Mouse (Mus musculus) liver, embryonic 16.5 days (tissue): ENCODE measurements around the gene Dnajc1. TPM values are rescaled to one million over a fixed set of nuclear protein-coding genes. Genes with fewer than 3 reads are reported as not detected.

Source experiments
- ATAC-seq: fragments of 200-750 bp; cut with Nextera tagmentation; 2 replicates; pipeline ENCODE4 v1.8.0; 2017; ENCODE audit warnings: low read depth, mild to moderate bottlenecking, moderate number of reproducible peaks, moderate library complexity
- H3K27ac ChIP-seq: fragments of 300-500 bp; sonication (generic); 2 replicates; pipeline ENCODE4 v1.5.1; 2014; ENCODE audit warnings: mild to moderate bottlenecking, low read length
- H3K27me3 ChIP-seq: fragments of 300-500 bp; sonication (generic); 2 replicates; pipeline ENCODE4 v1.6.1; 2014; ENCODE audit warnings: low read depth, low read length, mixed read lengths; ENCODE audit not compliant: control insufficient read depth, insufficient read depth
- H3K36me3 ChIP-seq: fragments of 300-500 bp; sonication (generic); 2 replicates; pipeline ENCODE4 v1.6.1; 2014; ENCODE audit warnings: mild to moderate bottlenecking; ENCODE audit not compliant: control insufficient read depth, insufficient read depth
- H3K4me1 ChIP-seq: fragments of 300-500 bp; sonication (generic); 2 replicates; pipeline ENCODE4 v1.6.1; 2014; ENCODE audit warnings: low read depth, low read length, mixed read lengths; ENCODE audit not compliant: control insufficient read depth
- H3K4me2 ChIP-seq: fragments of 300-500 bp; sonication (generic); 2 replicates; pipeline ENCODE4 v1.6.1; 2014; ENCODE audit warnings: low read depth, low read length, mixed read lengths
- H3K4me3 ChIP-seq: fragments of 300-500 bp; sonication (generic); 2 replicates; pipeline ENCODE4 v1.5.1; 2014; ENCODE audit warnings: low read depth, mild to moderate bottlenecking, low read length
- H3K9ac ChIP-seq: fragments of 300-500 bp; sonication (generic); 2 replicates; pipeline ENCODE4 v1.6.1; 2014; ENCODE audit warnings: low read depth, low read length
- H3K9me3 ChIP-seq: fragments of 300-500 bp; sonication (generic); replicated peaks from 2 replicates; pipeline ENCODE4 v1.6.1; 2016; ENCODE audit warnings: low read length; ENCODE audit not compliant: control insufficient read depth
- WGBS: fragments of 180-500 bp; shearing (Covaris S2); extraction: QIAGEN DNeasy Blood & Tissue Kit; methylation state at CpG from one replicate; pipeline ENCODE4 v1.1.7; 2014; ENCODE audit not compliant: insufficient replicate concordance; 5-methylcytosine and 5-hydroxymethylcytosine counted together
- polyA plus RNA-seq: library from polyadenylated mRNA; unstranded; fragments of >200 nt; fragmentation: Nextera tagmentation; extraction: Ambion mirVana; gene quantifications from 2 replicates; pipeline ENCODE4 v1.2.1, GENCODE M21; 2015

Gene Dnajc1
- polyA plus RNA-seq, 1 experiment from 2014 or later, result 10.1 TPM

DNA sequence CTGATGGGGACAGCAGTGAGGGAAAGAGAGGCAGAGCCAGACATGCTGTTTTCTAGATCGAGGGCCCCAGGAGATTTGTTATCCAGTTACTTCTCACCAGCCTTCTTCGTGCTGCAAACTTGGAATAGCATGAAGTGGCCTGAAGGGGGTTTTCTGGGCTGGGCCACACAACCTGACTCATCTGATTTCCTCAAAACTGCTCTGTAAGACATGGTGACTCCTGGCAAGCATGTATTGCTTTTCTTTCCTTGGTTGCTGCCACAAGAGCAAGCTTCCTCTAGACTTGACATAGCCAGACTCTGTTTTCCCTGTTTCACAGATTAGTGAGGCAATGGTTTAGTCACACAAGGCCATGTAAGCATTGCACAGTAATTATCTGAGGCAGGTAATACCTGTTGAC is 178.6 kb downstream of the Dnajc1 start:
- H3K27ac ChIP-seq, result no peak overlapping the region
- 73% methylated on average over 2 of the region's 2 CpGs for WGBS
- no peaks in the 10 kb centered on the region for H3K9me3 ChIP-seq
- no peak overlapping the region for H3K4me2 ChIP-seq
- H3K27me3 ChIP-seq, result no peaks in the 10 kb centered on the region
- H3K4me3 ChIP-seq, result no peak overlapping the region
- no peak for ATAC-seq
- H3K36me3 ChIP-seq, result peaks cover 33% of the 10 kb centered on the region
- no peak overlapping the region for H3K9ac ChIP-seq
- no peaks in the 10 kb centered on the region for H3K4me1 ChIP-seq

DNA sequence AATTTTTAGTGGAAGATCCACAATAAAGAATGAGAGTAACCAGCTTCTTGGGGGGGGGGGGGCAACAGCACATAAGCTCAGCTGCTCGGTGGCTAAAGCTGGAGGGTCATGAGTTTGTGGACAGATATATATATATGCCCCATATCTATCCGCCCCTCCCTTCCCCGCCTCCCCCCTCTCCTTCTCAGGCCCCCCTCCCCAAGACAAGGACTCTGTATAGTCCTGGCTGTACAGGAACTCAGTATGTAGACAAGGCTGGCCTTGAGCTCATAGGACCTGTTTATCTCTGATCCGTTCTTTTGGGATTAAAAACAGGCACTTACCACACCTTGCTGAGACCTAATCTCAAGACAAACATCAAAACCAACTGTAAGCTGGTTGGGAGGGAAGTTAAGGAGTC is 182.7 kb downstream of the Dnajc1 start:
- Histone ChIP-seq H3K36me3 (peaks cover 48% of the 10 kb centered on the region), H3K4me1 (no peaks in the 10 kb centered on the region), H3K4me2 (no peak overlapping the region), H3K9me3 (no peaks in the 10 kb centered on the region), H3K27ac (no peak overlapping the region), H3K27me3 (no peaks in the 10 kb centered on the region), H3K9ac (no peak overlapping the region), H3K4me3 (no peak overlapping the region)
- no peak for ATAC-seq
- WGBS, result 75% methylated on average over 4 of the region's 4 CpGs

DNA sequence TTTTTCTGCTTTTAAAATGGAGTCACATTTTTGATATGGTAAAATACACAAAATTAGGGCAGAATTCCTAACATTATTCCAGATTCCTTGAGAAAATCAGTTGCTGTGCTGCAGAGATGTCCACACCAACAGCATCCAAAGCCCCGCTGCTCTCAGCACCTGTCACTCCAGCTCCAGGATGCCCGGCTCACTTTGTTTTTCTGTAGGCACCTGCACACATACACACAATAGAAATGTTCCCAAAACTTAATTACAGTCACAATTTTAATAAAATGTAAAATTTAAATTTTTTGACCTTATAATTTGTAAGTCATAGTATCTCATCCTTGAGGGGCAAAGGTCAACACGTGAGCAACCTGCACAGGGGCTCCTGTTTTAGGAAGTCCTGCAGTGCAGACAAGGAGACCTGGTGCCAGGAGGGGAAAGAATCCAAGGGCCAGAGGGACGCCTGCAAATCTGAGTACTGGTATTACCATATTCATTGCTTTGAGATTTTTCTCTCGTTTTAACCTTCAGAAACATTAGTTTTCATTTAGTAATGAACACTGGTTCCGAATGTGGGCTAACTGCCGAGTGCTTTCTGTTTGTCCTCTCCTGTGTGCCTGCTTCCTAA is 183.3 kb downstream of the Dnajc1 start:
- no peak for ATAC-seq
- no peaks in the 10 kb centered on the region for H3K9me3 ChIP-seq
- H3K27ac ChIP-seq, result no peak overlapping the region
- H3K4me1 ChIP-seq, result no peaks in the 10 kb centered on the region
- 86% methylated on average over 7 of the region's 7 CpGs for WGBS
- no peak overlapping the region for H3K4me2 ChIP-seq
- no peaks in the 10 kb centered on the region for H3K27me3 ChIP-seq
- no peak overlapping the region for H3K9ac ChIP-seq
- peaks cover 47% of the 10 kb centered on the region for H3K36me3 ChIP-seq
- no peak overlapping the region for H3K4me3 ChIP-seq

- Histone ChIP-seq H3K9ac (no peak overlapping the region), H3K27ac (no peak overlapping the region), H3K36me3 (peaks cover 42% of the 10 kb centered on the region), H3K4me1 (no peaks in the 10 kb centered on the region), H3K4me2 (no peak overlapping the region), H3K9me3 (no peaks in the 10 kb centered on the region), H3K27me3 (no peaks in the 10 kb centered on the region), H3K4me3 (no peak overlapping the region)
- no peak for ATAC-seq
- WGBS, result 84% methylated on average over 6 of the region's 6 CpGs
These were observed 184.1 kb downstream of the Dnajc1 start for GRCm38 (mm10) chr2:18208578-18208977.

DNA sequence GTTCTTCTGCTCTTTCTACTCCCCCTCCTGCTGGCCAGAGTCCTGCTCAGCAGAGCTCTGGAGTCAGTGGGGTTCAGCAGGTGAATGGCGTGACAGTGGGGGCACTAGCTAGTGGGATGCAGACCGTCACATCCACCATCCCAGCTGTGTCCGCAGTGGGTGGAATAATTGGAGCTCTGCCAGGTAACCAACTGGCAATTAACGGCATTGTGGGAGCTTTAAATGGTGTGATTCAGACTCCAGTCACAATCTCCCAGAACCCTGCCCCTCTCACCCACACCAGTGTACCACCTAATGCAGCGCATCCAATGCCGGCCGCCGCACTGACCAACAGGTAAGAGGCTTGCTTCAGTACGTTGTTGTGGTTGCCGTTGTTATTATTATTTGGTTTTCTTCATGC is 185.8 kb downstream of the Dnajc1 start:
- no peak for ATAC-seq
- WGBS, result 88% methylated on average over 10 of the region's 10 CpGs
- peaks cover 47% of the 10 kb centered on the region for H3K36me3 ChIP-seq

DNA sequence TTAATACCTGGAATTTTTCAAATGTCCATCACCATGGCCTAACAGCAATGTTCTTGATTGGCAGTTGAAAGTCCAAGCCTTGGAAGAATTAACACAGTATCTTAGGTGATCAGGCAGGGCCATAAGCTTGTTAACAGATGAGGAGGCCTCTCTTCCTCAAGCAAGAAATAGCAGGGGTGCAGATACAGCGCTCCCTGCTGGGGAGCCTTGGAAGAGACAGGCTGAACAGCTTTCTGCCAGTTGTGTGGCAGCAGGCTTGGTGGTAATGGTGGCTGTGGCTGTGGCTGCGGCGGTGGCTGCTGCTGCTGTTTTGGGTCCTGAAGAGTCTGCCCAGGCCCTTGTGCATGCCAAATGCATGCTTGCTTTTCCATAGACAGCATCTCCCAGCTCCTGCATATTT is 187.5 kb downstream of the Dnajc1 start:
- Histone ChIP-seq H3K9me3 (no peaks in the 10 kb centered on the region), H3K36me3 (peaks cover 41% of the 10 kb centered on the region), H3K4me2 (no peak overlapping the region), H3K4me1 (no peaks in the 10 kb centered on the region), H3K27me3 (no peaks in the 10 kb centered on the region), H3K9ac (no peak overlapping the region), H3K27ac (no peak overlapping the region), H3K4me3 (no peak overlapping the region)
- no peak for ATAC-seq
- 77% methylated on average over 3 of the region's 3 CpGs for WGBS

More for the DNA sequence above, 185.8 kb downstream of the Dnajc1 start:
- Histone ChIP-seq H3K27me3 (no peaks in the 10 kb centered on the region), H3K4me1 (no peaks in the 10 kb centered on the region), H3K9ac (no peak overlapping the region), H3K4me3 (no peak overlapping the region), H3K4me2 (no peak overlapping the region), H3K27ac (no peak overlapping the region), H3K9me3 (no peaks in the 10 kb centered on the region)

DNA sequence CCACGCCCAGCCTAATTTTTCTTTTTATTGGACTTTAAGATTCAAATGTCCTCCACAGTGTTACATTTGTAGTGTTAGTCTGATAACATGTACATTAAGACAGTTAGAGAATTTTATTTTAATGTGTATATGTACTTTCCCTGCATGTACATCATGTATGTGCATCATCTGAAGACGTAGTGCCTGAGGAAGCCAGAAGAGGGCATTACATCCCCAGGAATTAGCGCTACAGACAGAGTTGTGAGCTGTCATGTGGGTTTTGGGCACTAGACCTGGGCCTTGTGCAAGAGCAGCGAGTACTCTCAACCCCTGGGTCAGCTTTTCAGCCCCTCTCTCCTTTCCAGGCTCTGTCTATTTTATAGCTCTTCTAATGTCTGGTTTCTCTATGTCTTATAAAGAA is 189.7 kb downstream of the Dnajc1 start:
- H3K9me3 ChIP-seq, result no peaks in the 10 kb centered on the region
- no peak overlapping the region for H3K27ac ChIP-seq
- no peaks in the 10 kb centered on the region for H3K4me1 ChIP-seq
- no peak for ATAC-seq
- peaks cover 30% of the 10 kb centered on the region for H3K36me3 ChIP-seq
- H3K4me3 ChIP-seq, result no peak overlapping the region
- H3K4me2 ChIP-seq, result no peak overlapping the region
- WGBS, result 89% methylated on average over 4 of the region's 4 CpGs
- H3K27me3 ChIP-seq, result no peaks in the 10 kb centered on the region
- H3K9ac ChIP-seq, result no peak overlapping the region

DNA sequence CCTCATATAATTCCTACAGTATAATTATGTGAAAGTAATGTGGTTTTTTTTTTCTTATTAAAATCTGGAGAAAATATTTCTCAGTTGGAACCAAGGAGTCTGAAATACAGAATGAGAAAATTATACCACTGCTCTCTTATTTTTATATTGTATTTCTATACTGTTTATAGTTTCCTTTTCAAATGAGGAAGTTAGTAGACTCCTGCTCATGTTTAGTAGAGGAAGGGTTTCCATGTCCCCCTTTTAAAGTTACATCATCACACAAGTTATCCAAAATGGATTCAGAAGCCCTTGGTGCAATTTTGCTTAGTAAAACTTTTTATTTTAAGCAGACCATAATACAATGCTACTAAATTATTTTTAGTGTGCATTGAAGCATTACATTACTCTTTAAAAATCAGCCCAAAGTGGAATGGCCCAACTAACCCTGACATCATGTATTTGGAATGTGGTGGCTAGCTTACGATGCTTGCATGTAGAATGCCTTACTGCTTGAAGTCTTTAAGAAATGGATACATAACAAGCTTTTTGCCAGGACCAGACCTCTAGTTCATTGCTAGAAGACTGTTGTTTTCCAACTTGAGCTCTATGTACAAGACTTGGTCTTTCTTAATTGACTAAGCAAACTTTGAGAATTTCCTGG is 190.7 kb downstream of the Dnajc1 start:
- H3K9ac ChIP-seq, result no peak overlapping the region
- no peak for ATAC-seq
- peaks cover 30% of the 10 kb centered on the region for H3K36me3 ChIP-seq
- no peak overlapping the region for H3K4me3 ChIP-seq
- H3K27me3 ChIP-seq, result no peaks in the 10 kb centered on the region
- WGBS, result 98% methylated on average over 1 of the region's 1 CpGs
- H3K9me3 ChIP-seq, result no peaks in the 10 kb centered on the region
- H3K27ac ChIP-seq, result no peak overlapping the region
- no peak overlapping the region for H3K4me2 ChIP-seq
- H3K4me1 ChIP-seq, result no peaks in the 10 kb centered on the region

- H3K4me2 ChIP-seq, result no peak overlapping the region
- H3K9me3 ChIP-seq, result no peaks in the 10 kb centered on the region
- peaks cover 6% of the 10 kb centered on the region for H3K36me3 ChIP-seq
- WGBS, result 67% methylated on average over 3 of the region's 3 CpGs
- no peak overlapping the region for H3K9ac ChIP-seq
- H3K4me3 ChIP-seq, result no peak overlapping the region
- no peaks in the 10 kb centered on the region for H3K4me1 ChIP-seq
- H3K27ac ChIP-seq, result no peak overlapping the region
- no peak for ATAC-seq
- H3K27me3 ChIP-seq, result no peaks in the 10 kb centered on the region
These were observed 196.8 kb downstream of the Dnajc1 start for GRCm38 (mm10) chr2:18195691-18196396.
